Mouse (Mus musculus) thymus, postnatal 4 days (tissue): ENCODE data around the gene Tmem89.

Experiments used
- DNase-seq: peaks from one replicate; pipeline ENCODE4 v3.0.0; 2021

The Tmem89 gene

GRCm38 (mm10) chr9:108914491-108914890, at the start of gene Tmem89:
Gene Tmem89, plus strand, starts transcription at chr9:108914619.
- no peak for DNase-seq

GRCm38 (mm10) chr9:108912308-108912707, 2.1 kb upstream of the Tmem89 start:
- no peak for DNase-seq

DNA sequence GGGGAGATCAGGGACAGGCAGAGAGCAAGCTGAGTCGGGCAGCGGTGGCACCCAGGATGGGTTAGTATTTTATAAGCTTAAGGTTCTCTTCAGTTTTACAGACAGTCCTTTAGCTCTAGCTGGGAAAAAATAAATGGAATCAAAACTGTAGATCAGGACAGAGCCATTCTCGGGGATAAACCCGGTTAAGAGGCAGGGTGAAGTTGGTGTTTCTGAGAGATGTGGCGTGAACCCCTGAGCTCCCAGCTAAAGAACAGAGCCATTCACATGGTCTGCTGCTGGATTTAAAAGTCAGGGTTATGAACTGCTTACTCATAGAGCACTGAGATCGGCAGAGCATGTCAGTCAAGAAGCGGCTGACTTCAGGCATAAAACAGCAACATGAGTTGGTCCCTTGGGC, 1.3 kb upstream of the Tmem89 start:
- DNase-seq = no peak

GRCm38 (mm10) chr9:108913621-108914020, 798 bp upstream of the Tmem89 start:
- no peak for DNase-seq

GRCm38 (mm10) chr9:108925897-108926296, 11.5 kb downstream of the Tmem89 start:
- no peak for DNase-seq

DNA sequence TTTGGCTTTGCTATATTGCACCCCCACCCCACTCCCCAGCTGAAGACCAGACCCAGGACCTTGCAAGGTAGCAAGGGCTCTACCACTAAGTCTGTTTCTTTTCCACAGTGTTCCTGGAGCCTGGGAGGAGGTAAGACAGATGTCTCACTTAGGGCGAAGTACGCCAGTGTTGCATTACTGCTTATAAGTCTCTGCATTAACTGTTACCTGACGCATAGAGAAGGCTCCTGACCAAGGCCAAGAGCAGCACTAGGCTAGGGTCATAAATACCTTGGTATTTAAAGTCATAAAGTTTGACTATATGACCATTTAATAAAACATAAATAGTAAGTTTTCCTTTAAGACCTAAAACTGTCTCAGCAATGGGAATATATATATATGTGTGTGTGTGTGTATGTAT, 14.0 kb downstream of the Tmem89 start:
- no peak for DNase-seq

GRCm38 (mm10) chr9:108935991-108936390, 21.6 kb downstream of the Tmem89 start:
- DNase-seq = no peak

DNA sequence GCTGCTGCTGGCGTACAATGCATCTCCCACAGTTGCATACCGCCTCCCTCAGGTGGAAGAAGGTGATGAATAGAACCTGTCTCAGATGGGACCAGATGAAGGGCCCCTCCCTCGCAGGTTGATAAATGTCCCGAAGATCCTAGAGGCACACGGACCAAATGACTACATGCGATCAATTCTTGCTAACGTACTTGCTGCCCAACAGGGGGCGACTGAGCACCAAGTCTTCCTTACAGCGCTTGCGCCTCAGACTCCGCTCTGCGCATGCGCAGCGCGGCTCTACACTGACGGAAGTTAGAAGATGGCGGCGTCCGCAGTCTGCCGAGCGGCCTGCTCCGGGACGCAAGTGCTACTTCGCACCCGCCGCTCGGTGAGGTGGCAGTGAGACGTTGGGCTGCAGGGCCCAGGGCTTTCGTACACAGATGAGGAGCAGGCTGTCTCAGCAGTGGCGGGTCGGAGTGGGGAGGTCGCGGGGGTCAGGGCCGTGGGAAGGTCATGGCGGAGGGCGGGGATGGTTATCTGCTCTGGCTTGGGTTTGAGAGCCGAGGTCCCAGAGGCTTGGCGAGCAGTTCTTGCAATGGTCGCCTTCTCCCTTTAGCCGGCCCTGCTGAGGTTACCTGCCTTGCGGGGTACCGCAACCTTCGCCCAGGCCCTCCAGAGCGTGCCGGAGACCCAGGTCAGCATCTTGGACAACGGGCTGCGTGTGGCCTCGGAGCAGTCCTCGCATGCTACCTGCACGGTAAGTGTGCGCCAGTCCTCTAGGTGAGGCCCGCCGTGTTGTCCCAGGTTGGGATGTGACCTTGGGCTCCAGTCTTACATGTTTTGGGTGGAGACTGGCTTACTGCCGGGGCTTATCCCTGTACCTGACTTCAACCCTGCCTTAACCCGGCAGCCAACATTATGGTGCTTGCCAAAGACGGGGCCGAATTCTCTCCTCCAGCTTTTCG, 22.3 kb downstream of the Tmem89 start, which contains the start of gene Uqcrc1:
Uqcrc1 (plus strand) TSS at position 216 of the 947 bp plus-strand sequence.
- DNase-seq = peak; percentile 98

- DNase-seq = no peak
Observed at GRCm38 (mm10) chr9:108945111-108945510, 30.7 kb downstream of the Tmem89 start.

- DNase-seq = no peak
Observed at GRCm38 (mm10) chr9:108945608-108946007, 31.2 kb downstream of the Tmem89 start.

DNA sequence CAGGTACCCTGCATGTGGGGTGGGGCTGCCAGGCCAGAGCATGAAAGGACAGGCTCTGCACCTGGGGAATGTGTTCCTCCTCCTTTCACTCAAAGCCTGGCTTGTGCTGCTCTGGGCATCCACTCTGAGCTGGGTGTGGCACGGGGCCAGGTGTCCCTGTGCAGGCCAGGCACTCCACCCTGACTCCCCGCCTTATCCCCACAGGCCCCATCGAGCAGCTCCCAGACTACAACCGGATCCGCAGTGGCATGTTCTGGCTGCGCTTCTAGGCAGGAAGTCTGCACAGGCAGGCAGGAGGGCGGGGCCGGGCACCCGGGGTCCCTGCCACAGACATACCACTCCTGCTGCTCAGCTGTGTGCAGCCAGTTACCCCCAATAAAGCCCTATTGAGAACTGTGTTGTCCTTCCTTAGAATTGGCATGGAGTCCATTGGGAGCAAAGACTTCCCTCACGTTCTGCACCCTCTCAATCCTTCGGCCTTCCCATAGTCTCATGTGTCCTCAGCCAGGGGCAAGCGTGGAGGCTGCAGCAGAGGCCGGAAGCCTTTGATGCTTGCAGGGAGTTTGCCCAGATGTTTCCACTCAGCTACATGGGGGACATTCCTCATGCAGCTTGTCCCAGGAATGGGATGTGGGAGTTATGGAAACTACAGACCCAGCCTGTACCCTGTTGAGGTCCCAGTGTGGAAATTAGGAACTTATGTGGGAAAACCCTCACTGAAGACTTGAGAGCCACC, 35.0 kb downstream of the Tmem89 start:
- DNase-seq = no peak

- no peak for DNase-seq
Observed at GRCm38 (mm10) chr9:108949967-108950728, 35.7 kb downstream of the Tmem89 start.

DNA sequence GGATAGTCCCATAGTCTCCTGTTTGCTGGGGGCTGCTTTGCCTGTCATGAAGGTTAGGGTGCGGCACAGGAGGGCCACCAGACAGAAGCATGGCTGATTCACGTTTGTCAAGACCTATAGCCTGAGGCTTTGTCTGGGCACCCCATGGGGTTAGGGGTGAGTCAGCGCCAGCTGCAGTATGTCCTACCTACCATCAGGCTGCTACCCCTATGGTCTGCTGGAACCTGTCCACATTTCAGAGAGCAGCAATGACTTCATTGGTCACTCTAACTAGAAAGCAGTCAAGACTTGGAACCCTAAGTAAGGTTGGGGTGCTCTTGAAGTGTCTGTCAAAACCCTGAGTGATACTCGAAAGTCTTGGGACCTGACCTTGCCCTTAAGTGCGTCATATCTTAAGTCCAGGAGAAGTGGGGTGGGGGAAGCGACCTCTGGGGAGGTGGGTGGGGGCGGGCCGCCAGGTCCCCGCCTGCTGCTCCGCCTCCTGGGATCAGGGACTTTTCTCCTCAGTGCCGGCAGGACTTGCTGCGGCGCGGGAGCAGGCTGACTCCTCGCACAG, 38.7 kb downstream of the Tmem89 start, which contains the start of gene Col7a1:
Col7a1 (plus strand) TSS at position 506 of the 556 bp plus-strand sequence.
- DNase-seq = no peak

DNA sequence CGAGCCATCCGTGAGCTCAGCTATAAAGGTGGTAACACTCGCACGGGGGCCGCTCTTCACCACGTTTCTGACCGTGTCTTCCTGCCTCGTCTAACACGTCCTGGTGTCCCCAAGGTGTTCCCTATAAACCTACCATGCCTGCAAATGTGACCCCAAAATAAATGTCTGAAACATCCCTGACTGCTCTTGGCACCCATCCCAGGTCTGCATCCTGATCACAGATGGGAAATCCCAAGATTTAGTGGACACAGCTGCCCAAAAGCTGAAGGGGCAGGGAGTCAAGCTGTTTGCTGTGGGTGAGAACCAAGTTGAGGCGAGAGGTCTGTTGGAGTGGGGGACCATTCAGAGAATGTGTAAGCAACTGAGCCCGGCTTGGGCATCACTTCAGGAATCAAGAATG, 40.8 kb downstream of the Tmem89 start:
- no peak for DNase-seq

DNA sequence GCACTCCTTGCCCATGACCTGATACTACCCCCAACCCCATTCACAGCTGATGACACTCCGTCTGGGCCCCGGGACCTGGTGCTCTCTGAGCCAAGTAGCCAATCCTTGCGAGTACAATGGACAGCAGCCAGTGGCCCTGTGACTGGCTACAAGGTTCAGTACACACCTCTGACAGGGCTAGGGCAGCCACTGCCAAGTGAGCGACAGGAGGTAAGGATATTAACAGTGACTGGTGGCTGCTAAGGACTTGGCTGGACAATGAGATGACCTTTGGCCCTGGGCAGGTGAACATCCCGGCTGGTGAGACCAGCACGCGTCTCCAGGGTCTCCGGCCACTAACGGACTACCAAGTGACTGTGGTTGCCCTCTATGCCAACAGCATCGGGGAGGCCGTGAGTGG, 41.4 kb downstream of the Tmem89 start:
- no peak for DNase-seq

- DNase-seq = no peak
Observed at GRCm38 (mm10) chr9:108963577-108963976, 49.2 kb downstream of the Tmem89 start.

DNA sequence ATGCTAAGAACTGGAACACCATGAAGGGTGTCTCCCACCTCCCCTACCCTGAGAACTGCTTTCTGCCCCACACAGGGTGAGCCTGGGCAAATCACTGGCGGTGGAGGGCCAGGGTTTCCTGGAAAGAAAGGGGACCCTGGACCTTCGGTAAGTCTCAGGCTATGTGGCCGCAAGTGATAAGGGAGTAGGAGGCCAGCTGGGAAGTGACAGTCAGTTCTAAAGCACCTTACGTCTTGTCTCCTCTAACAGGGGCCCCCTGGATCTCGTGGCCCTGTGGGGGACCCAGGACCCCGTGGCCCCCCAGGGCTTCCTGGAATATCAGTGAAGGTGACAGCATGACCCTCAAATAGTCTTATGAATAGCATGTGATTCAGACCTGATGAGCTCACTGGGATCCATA, 49.9 kb downstream of the Tmem89 start:
- no peak for DNase-seq
